Mouse (Mus musculus): ENCODE measurements at regions not wholly inside any gene's neighbourhood (a gene's known extent, or its start where the extent isn't known, plus 50 kb on each side); places are given as distances from the start of the nearest gene placed in this dataset.
A peak's percentile ranks its signal among the peaks of the same experiment; 100 is the strongest.

GRCm38 (mm10) chr3:49842119-49842518 lies 85.0 kb upstream of the Pcdh18 start:
- DNase-seq (ENCODE audit: low read depth, low spot score), result peak; percentile 16

DNA sequence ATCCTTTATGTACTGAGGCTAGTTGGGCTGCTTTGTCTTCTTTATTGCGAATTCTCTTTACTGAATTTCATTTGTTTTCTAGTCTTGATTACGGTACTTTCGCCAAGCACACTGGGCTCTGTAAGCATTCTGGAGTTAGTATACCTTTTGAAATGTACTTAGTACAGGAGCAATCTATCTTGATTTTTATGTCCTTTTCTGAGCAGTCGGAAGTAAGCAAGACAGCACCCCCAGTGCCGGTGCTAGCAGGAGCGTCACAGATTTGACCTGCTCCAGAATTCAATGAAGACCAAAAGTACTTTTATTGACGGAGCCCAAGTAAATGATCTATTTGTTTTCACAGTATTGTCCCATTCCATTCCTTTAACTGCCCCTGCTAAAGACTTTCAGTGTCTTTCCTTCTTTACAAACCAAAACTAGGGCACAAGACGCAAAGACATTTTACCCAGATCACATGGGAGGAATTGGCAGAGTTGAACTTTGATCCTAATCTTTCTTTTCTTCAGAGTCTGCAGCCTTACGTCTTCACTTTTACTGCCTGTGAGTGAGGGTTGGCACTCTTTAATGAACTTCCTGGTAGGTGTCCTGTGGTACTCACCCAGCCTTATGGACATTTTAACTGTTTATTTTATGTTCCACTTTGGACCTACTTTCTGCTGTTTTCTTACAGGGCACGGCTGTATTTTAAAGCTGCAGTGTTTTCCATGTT lies 83.5 kb upstream of the Pcdh18 start:
- DNase-seq (ENCODE audit: low read depth, low spot score), result no peak

DNA sequence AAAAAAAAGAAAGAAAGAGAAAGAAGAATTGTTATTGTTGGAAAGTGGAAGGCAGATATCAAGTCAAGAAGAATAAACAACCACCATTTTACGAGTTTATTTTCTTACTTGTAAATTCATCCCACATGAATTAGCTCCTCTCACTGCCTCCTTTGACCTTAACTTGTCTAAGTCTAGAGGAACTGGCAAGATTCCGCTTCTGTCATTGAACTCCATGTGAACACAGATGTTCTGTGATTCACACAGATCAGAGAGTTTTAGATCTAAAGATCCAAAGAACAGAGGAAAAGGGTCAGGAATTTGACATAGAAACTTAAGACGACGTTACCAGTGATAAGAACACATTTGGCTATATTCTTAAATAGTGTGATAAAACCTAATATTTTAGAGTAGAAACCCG lies 57.3 kb upstream of the Pcdh18 start:
- no peak for DNase-seq (ENCODE audit: low read depth, low spot score)

DNA sequence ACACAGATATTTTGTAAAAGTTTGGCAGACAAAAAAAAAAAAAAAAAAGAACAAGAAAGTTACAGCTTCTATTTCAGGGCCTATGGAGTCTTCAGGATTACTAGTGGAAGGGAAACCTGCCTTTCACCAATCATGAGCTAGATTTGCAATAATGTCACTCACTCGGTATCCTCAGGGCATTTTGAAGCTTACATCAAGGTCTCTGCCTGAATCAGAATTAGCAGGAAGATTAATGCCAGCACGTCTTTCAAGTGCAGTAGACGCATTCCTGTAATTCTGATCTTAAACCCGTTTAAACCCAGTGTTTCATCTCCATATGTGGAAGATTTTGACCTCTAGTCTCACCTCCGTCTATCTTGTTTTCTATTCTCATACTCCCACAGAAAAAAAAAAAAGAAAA lies 50.6 kb upstream of the Pcdh18 start:
- no peak for DNase-seq (ENCODE audit: low read depth, low spot score)

DNA sequence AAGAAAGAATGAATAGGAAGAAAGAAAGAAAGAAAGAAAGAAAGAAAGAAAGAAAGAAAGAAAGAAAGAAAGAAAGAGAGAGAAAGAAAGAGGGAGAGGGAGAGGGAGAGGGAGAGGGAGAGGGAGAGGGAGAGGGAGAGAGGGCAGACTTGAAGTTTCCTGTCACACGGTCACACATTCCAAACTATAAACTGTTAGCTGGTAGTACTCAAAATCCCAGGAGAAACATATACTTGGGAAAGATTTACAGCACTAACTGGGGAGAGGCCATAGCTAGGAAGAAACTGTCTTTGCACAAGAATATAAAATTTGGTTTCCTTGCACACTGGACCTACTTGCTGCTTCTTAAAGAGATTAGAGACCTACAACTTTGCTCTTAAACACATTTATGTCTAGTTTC lies 50.2 kb upstream of the Pcdh18 start:
- DNase-seq (ENCODE audit: low read depth, low spot score), result no peak
